Mouse (Mus musculus): ENCODE results near the gene Olfr586. TPM values are rescaled to one million over a fixed set of nuclear protein-coding genes. Genes with fewer than 3 reads are reported as not detected.

Gene Olfr586
- total RNA-seq (2021), result not detected
- not detected in 2 replicates for polyA plus RNA-seq (2012; rRNA removed)
- long read RNA-seq, result 0 reads

- Histone ChIP-seq H3K4me1 (ENCODE audit: control insufficient read depth, insufficient read depth, low read length) (no peaks in the 10 kb centered on the region), H3K79me2 (replicated peaks; ENCODE audit: control insufficient read depth, insufficient read depth, low read length) (no peaks in the 10 kb centered on the region), H3K9ac (ENCODE audit: low read depth, low read length) (no peak within 1 kb of the TSS), H3K4me3 (no peak within 1 kb of the TSS), H3K27me3 (ENCODE audit: control insufficient read depth, insufficient read depth, low read length) (no peaks in the 10 kb centered on the region), H3K36me3 (ENCODE audit: control insufficient read depth, insufficient read depth, low read length) (no peaks in the 10 kb centered on the region), H3K27ac (no peak within 1 kb of the TSS)
- WGBS, result 84% methylated on average over 3 of the region's 3 CpGs
- DNase-seq, result no peak
- intact Hi-C loops (cut with DNase I), result no loop called here
- TF ChIP-seq EP300 (IDR thresholded peaks at IDR 0.05; ENCODE audit: insufficient read depth, low read depth, low read length), result no peak
- no peak for TF ChIP-seq CTCF (IDR thresholded peaks at IDR 0.05)
- no peak for TF ChIP-seq POLR2A (IDR thresholded peaks at IDR 0.05; ENCODE audit: insufficient read depth, low read depth, low read length)
These were observed at the start of gene Olfr586 for GRCm38 (mm10) chr7:103125538-103125937. Gene Olfr586 (minus strand): TSS chr7:103125638.

DNA sequence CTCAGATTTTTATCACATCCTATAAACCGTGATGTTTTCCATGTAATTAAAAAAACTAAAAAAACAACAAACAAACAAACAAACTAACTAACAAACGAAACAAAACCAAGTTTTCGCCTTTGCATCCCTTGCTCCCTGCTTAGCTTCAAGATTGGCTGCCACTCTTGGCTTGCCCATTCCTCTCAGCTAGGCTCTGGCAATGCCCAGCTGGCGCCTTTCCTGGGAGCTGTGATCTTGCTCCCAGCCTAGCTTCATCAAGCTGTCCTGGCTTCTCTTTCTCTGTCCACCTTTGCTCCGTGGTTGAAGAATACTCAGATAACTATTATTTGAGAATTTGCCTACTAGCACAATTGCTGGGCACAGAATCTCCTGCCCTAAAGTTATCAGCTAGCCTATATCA is 44.3 kb upstream of the Olfr586 start:
- Histone ChIP-seq H3K27me3 (ENCODE audit: control insufficient read depth, insufficient read depth, low read length) (no peaks in the 10 kb centered on the region), H3K27ac (no peak overlapping the region), H3K4me3 (no peak overlapping the region), H3K79me2 (replicated peaks; ENCODE audit: control insufficient read depth, insufficient read depth, low read length) (no peaks in the 10 kb centered on the region), H3K36me3 (ENCODE audit: control insufficient read depth, insufficient read depth, low read length) (no peaks in the 10 kb centered on the region), H3K4me1 (ENCODE audit: control insufficient read depth, insufficient read depth, low read length) (no peaks in the 10 kb centered on the region), H3K9ac (ENCODE audit: low read depth, low read length) (no peak overlapping the region)
- TF ChIP-seq EP300 (IDR thresholded peaks at IDR 0.05; ENCODE audit: insufficient read depth, low read depth, low read length), result no peak
- no peak for TF ChIP-seq CTCF (IDR thresholded peaks at IDR 0.05)
- TF ChIP-seq POLR2A (IDR thresholded peaks at IDR 0.05; ENCODE audit: insufficient read depth, low read depth, low read length), result no peak
- DNase-seq, result no peak
- WGBS, result 58% methylated on average over 5 of the region's 5 CpGs
- intact Hi-C loops (cut with DNase I), result no loop called here

GRCm38 (mm10) chr7:103156256-103156655 is 30.8 kb upstream of the Olfr586 start, which contains the start of gene Olfr589:
Gene Olfr589 (minus strand): TSS chr7:103156356.
- H3K27me3 ChIP-seq (ENCODE audit: control insufficient read depth, insufficient read depth, low read length), result no peaks in the 10 kb centered on the region
- no peaks in the 10 kb centered on the region for H3K4me1 ChIP-seq (ENCODE audit: control insufficient read depth, insufficient read depth, low read length)
- WGBS, result 50% methylated on average over 2 of the region's 2 CpGs
- no peaks in the 10 kb centered on the region for H3K79me2 ChIP-seq (replicated peaks; ENCODE audit: control insufficient read depth, insufficient read depth, low read length)
- no peak for DNase-seq
- H3K36me3 ChIP-seq (ENCODE audit: control insufficient read depth, insufficient read depth, low read length), result no peaks in the 10 kb centered on the region
- intact Hi-C loops (cut with DNase I), result no loop called here
- no peak within 1 kb of the TSS for H3K9ac ChIP-seq (ENCODE audit: low read depth, low read length)
- no peak within 1 kb of the TSS for H3K4me3 ChIP-seq
- H3K27ac ChIP-seq, result no peak within 1 kb of the TSS
- TF ChIP-seq EP300 (IDR thresholded peaks at IDR 0.05; ENCODE audit: insufficient read depth, low read depth, low read length) (no peak), POLR2A (IDR thresholded peaks at IDR 0.05; ENCODE audit: insufficient read depth, low read depth, low read length) (no peak), CTCF (IDR thresholded peaks at IDR 0.05) (no peak)

DNA sequence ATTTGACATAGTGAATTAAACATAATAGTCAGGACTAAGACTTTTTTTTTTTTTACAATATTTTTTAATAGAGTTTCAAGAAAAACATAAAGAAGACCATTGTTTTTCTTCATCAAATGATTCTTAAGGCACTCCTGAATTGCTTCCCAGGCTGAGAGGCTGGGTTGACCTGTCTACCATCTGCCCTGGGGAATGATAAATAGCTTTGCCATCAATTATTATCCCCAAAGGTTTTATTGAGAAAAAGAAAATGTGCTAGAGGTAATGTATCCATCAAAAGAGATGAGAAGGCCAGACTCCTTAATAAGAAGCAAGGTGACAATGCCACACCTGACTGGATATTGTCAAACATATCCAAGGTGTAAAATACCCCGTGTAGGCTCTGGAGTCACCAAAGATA is 15.1 kb upstream of the Olfr586 start, which contains the start of gene Olfr588-ps1:
Olfr588-ps1 (plus strand) TSS at position 301 of the 400 bp plus-strand sequence.
- no peak within 1 kb of the TSS for H3K27ac ChIP-seq
- WGBS, result 65% methylated on average over 1 of the region's 1 CpGs
- H3K9ac ChIP-seq (ENCODE audit: low read depth, low read length), result no peak within 1 kb of the TSS
- H3K27me3 ChIP-seq (ENCODE audit: control insufficient read depth, insufficient read depth, low read length), result no peaks in the 10 kb centered on the region
- no peaks in the 10 kb centered on the region for H3K79me2 ChIP-seq (replicated peaks; ENCODE audit: control insufficient read depth, insufficient read depth, low read length)
- no peak for TF ChIP-seq CTCF (IDR thresholded peaks at IDR 0.05)
- no peak for TF ChIP-seq POLR2A (IDR thresholded peaks at IDR 0.05; ENCODE audit: insufficient read depth, low read depth, low read length)
- TF ChIP-seq EP300 (IDR thresholded peaks at IDR 0.05; ENCODE audit: insufficient read depth, low read depth, low read length), result no peak
- intact Hi-C loops (cut with DNase I), result no loop called here
- no peaks in the 10 kb centered on the region for H3K36me3 ChIP-seq (ENCODE audit: control insufficient read depth, insufficient read depth, low read length)
- no peak for DNase-seq
- no peaks in the 10 kb centered on the region for H3K4me1 ChIP-seq (ENCODE audit: control insufficient read depth, insufficient read depth, low read length)
- H3K4me3 ChIP-seq, result no peak within 1 kb of the TSS

GRCm38 (mm10) chr7:103119406-103119805 is 6.0 kb downstream of the Olfr586 start:
- Histone ChIP-seq H3K9ac (ENCODE audit: low read depth, low read length) (no peak overlapping the region), H3K36me3 (ENCODE audit: control insufficient read depth, insufficient read depth, low read length) (no peaks in the 10 kb centered on the region), H3K27me3 (ENCODE audit: control insufficient read depth, insufficient read depth, low read length) (no peaks in the 10 kb centered on the region), H3K4me3 (no peak overlapping the region), H3K79me2 (replicated peaks; ENCODE audit: control insufficient read depth, insufficient read depth, low read length) (no peaks in the 10 kb centered on the region), H3K4me1 (ENCODE audit: control insufficient read depth, insufficient read depth, low read length) (no peaks in the 10 kb centered on the region), H3K27ac (no peak overlapping the region)
- DNase-seq, result no peak
- 45% methylated on average over 3 of the region's 3 CpGs for WGBS
- TF ChIP-seq CTCF (IDR thresholded peaks at IDR 0.05) (0 out of 2 replicates have a peak, but pooled peaks have one; percentile 7), EP300 (IDR thresholded peaks at IDR 0.05; ENCODE audit: insufficient read depth, low read depth, low read length) (no peak)
- intact Hi-C loops (cut with DNase I), result no loop called here

DNA sequence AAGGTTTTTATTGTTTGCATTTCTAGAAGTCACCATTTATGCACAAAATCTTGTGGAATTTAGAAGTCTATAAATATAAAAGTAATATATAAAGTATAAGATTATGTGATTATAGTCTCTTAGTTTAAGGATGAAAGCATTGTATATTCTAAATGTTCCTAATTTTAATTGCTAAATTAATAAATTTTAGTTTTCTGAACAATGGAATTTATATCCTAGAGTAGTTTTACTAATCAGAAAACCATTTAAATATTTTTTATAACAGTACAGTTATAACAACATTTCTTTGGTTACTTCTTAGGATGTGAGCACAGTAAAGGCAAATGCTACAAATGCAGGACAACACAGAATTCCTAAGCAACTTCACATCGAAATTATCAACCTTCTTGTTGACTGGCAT is 28.0 kb downstream of the Olfr586 start, which contains the start of gene Olfr585:
Olfr585 (plus strand) TSS at position 301 of the 400 bp plus-strand sequence.
- H3K79me2 ChIP-seq (replicated peaks; ENCODE audit: control insufficient read depth, insufficient read depth, low read length), result no peaks in the 10 kb centered on the region
- TF ChIP-seq CTCF (IDR thresholded peaks at IDR 0.05) (no peak), POLR2A (IDR thresholded peaks at IDR 0.05; ENCODE audit: insufficient read depth, low read depth, low read length) (no peak), EP300 (IDR thresholded peaks at IDR 0.05; ENCODE audit: insufficient read depth, low read depth, low read length) (no peak)
- no peaks in the 10 kb centered on the region for H3K36me3 ChIP-seq (ENCODE audit: control insufficient read depth, insufficient read depth, low read length)
- H3K27ac ChIP-seq, result no peak within 1 kb of the TSS
- no peaks in the 10 kb centered on the region for H3K27me3 ChIP-seq (ENCODE audit: control insufficient read depth, insufficient read depth, low read length)
- H3K4me3 ChIP-seq, result no peak within 1 kb of the TSS
- 74% methylated on average over 1 of the region's 1 CpGs for WGBS
- intact Hi-C loops (cut with DNase I), result no loop called here
- H3K4me1 ChIP-seq (ENCODE audit: control insufficient read depth, insufficient read depth, low read length), result no peaks in the 10 kb centered on the region
- no peak within 1 kb of the TSS for H3K9ac ChIP-seq (ENCODE audit: low read depth, low read length)
- DNase-seq, result no peak

All from heart, adult 2 months (tissue).